ENCODE assay signal across 11 mouse cellular contexts in genomic region chr10:79805636-79806035, GRCm38 (mm10). TPM values are rescaled to one million over a fixed set of nuclear protein-coding genes. Genes with fewer than 3 reads are reported as not detected.
DNase-seq lines count a peak whose midpoint lies in the region; ATAC-seq and TF ChIP-seq lines count a peak whose summit lies in the region.
"Had no signal": no experiment of that assay in that cellular context is flagged by ENCODE, and none has a peak within 500 bp of the region (broad histone marks: within the 10 kb centered on the region; RNA-seq: fewer than 3 reads in every experiment).

No protein-coding gene starts in this region.

- no peak overlapping the region for H3K4me3 ChIP-seq in lung, adult 2 months (replicated peaks; ENCODE audit: extremely low read depth, low read depth, low read length)
- H3K4me3 ChIP-seq in limb, embryonic 12.5 days (replicated peaks) = no peak overlapping the region
- H3K4me3 ChIP-seq in intestine, embryonic 15.5 days (replicated peaks) = no peak overlapping the region
- H3K4me3 ChIP-seq: neural tube, embryonic 12.5 days had no signal

- ATAC-seq in limb, embryonic 12.5 days (ENCODE audit: insufficient number of reproducible peaks, insufficient read depth, low FRiP score, low TSS enrichment, low read depth) = no peak
- no peak for ATAC-seq in intestine, embryonic 15.5 days
- ATAC-seq: intestine, postnatal 0 days had no signal

- peaks cover 38% of the 10 kb centered on the region for H3K36me3 ChIP-seq in limb, embryonic 12.5 days
- H3K36me3 ChIP-seq in intestine, embryonic 15.5 days = 0 out of 2 replicates have a peak, but pooled peaks cover 4% of the 10 kb centered on the region

- H3K9ac ChIP-seq in limb, embryonic 12.5 days (replicated peaks) = no peak overlapping the region
- no peak overlapping the region for H3K9ac ChIP-seq in intestine, embryonic 15.5 days
- H3K9ac ChIP-seq: liver, embryonic 14.5 days; neural tube, embryonic 12.5 days had no signal

- no peak for TF ChIP-seq CTCF in lung, adult 2 months (IDR thresholded peaks at IDR 0.05; ENCODE audit: insufficient read depth, low read length)

- no peaks in the 10 kb centered on the region for H3K9me3 ChIP-seq in limb, embryonic 12.5 days
- no peaks in the 10 kb centered on the region for H3K9me3 ChIP-seq in intestine, embryonic 15.5 days
- H3K9me3 ChIP-seq: neural tube, embryonic 12.5 days had no signal

- peak; percentile 39 for DNase-seq in lung, postnatal 10 days
- DNase-seq in lung, adult 2 months = no peak
- peak; percentile 78 to 92 for DNase-seq in heart, adult 18-20 months
- DNase-seq in heart, postnatal 4 days = peak; percentile 76
- DNase-seq in left cerebral cortex, adult 11 months (ENCODE audit: low spot score) = no peak
- no peak for DNase-seq in spleen, adult 18-20 months

- 0 out of 2 replicates have a peak overlapping the region, but pooled peaks have one; percentile 23 for H3K27ac ChIP-seq in limb, embryonic 12.5 days
- no peak overlapping the region for H3K27ac ChIP-seq in intestine, embryonic 15.5 days
- H3K27ac ChIP-seq: liver, embryonic 14.5 days; neural tube, embryonic 12.5 days had no signal

- no peak overlapping the region for H3K4me2 ChIP-seq in limb, embryonic 12.5 days
- H3K4me2 ChIP-seq in intestine, embryonic 15.5 days (replicated peaks) = no peak overlapping the region
- H3K4me2 ChIP-seq: neural tube, embryonic 12.5 days had no signal

- WGBS in lung, adult 2 months = 48% methylated on average over 11 of the region's 11 CpGs
- WGBS in limb, embryonic 12.5 days = 65% methylated on average over 11 of the region's 11 CpGs
- WGBS in intestine, embryonic 15.5 days = 51% methylated on average over 11 of the region's 11 CpGs

- H3K4me1 ChIP-seq in lung, adult 2 months (ENCODE audit: control insufficient read depth, insufficient read depth, low read length) = peaks cover 11% of the 10 kb centered on the region
- peaks cover 46% of the 10 kb centered on the region for H3K4me1 ChIP-seq in limb, embryonic 12.5 days (replicated peaks)
- peaks cover 46% of the 10 kb centered on the region for H3K4me1 ChIP-seq in intestine, embryonic 15.5 days (replicated peaks)

- TF ChIP-seq POLR2A in lung, adult 2 months (IDR thresholded peaks at IDR 0.05; ENCODE audit: borderline replicate concordance, extremely low read depth, low read depth, low read length) = no peak

- H3K27me3 ChIP-seq in limb, embryonic 12.5 days = no peaks in the 10 kb centered on the region
- H3K27me3 ChIP-seq in intestine, embryonic 15.5 days (replicated peaks) = no peaks in the 10 kb centered on the region
- H3K27me3 ChIP-seq: neural tube, embryonic 12.5 days had no signal

RNA-seq across cellular contexts. Expression of gene Palm, which starts 12.3 kb away (rescaled TPM):
- polyA plus RNA-seq in lung, adult 2 months (2012; rRNA removed) = 34.2 and 38.5 TPM in 2 replicates
- 10 to 100 TPM; 44.3 to 45.7 TPM for total RNA-seq in heart, adult 18-20 months (2021)
- total RNA-seq in heart, postnatal 4 days (2021) = 10 to 100 TPM; 78.5 to 88.6 TPM
- polyA plus RNA-seq in limb, embryonic 12.5 days (2016; fragmentation: Nextera tagmentation; extraction: Ambion mirVana) = 121 TPM in 2 replicates
- 48.1 and 48.5 TPM in 2 replicates for polyA plus RNA-seq in intestine, embryonic 15.5 days (2015; fragmentation: Nextera tagmentation; extraction: Ambion mirVana)

RNA-seq across cellular contexts. Expression of gene Prss57, which starts 14.9 kb away (rescaled TPM):
- 0.20 TPM in 1 of 2 replicates, not detected in the other for polyA plus RNA-seq in lung, adult 2 months (2012; rRNA removed)
- total RNA-seq in heart, adult 18-20 months (2021) = not detected
- total RNA-seq in heart, postnatal 4 days (2021) = not detected
- not detected in 2 replicates for polyA plus RNA-seq in limb, embryonic 12.5 days (2016; fragmentation: Nextera tagmentation; extraction: Ambion mirVana)
- polyA plus RNA-seq in intestine, embryonic 15.5 days (2015; fragmentation: Nextera tagmentation; extraction: Ambion mirVana) = 0.09 TPM in 1 of 2 replicates, not detected in the other

RNA-seq across cellular contexts. Expression of gene Misp, which starts 15.2 kb away (rescaled TPM):
- polyA plus RNA-seq in lung, adult 2 months (2012; rRNA removed) = 4.0 and 4.8 TPM in 2 replicates
- total RNA-seq in heart, adult 18-20 months (2021) = under 1 TPM; 0.42 to 0.67 TPM
- under 1 TPM; 0.14 to 0.45 TPM for total RNA-seq in heart, postnatal 4 days (2021)
- polyA plus RNA-seq in limb, embryonic 12.5 days (2016; fragmentation: Nextera tagmentation; extraction: Ambion mirVana) = 0.28 and 0.67 TPM in 2 replicates
- 141 and 154 TPM in 2 replicates for polyA plus RNA-seq in intestine, embryonic 15.5 days (2015; fragmentation: Nextera tagmentation; extraction: Ambion mirVana)

RNA-seq across cellular contexts. Expression of gene Fstl3, which starts 28.6 kb away (rescaled TPM):
- 65.8 and 72.7 TPM in 2 replicates for polyA plus RNA-seq in lung, adult 2 months (2012; rRNA removed)
- total RNA-seq in heart, adult 18-20 months (2021) = 1 to 10 TPM; 3.5 to 4.5 TPM
- 10 to 100 TPM; 10.3 TPM for total RNA-seq in heart, postnatal 4 days (2021)
- polyA plus RNA-seq in limb, embryonic 12.5 days (2016; fragmentation: Nextera tagmentation; extraction: Ambion mirVana) = 3.0 and 4.0 TPM in 2 replicates
- polyA plus RNA-seq in intestine, embryonic 15.5 days (2015; fragmentation: Nextera tagmentation; extraction: Ambion mirVana) = 14.0 and 16.1 TPM in 2 replicates

RNA-seq across cellular contexts. Expression of gene Rnf126, which starts 38.9 kb away (rescaled TPM):
- polyA plus RNA-seq in lung, adult 2 months (2012; rRNA removed) = 103 and 134 TPM in 2 replicates
- 10 to 100 TPM; 22.0 to 23.1 TPM for total RNA-seq in heart, adult 18-20 months (2021)
- total RNA-seq in heart, postnatal 4 days (2021) = 10 to 100 TPM; 40.3 to 45.9 TPM
- polyA plus RNA-seq in limb, embryonic 12.5 days (2016; fragmentation: Nextera tagmentation; extraction: Ambion mirVana) = 108 and 113 TPM in 2 replicates
- 89.8 and 91.6 TPM in 2 replicates for polyA plus RNA-seq in intestine, embryonic 15.5 days (2015; fragmentation: Nextera tagmentation; extraction: Ambion mirVana)

Comparison
In these comparisons a context has a peak if more than half of its experiments do, and no peak if none do; other contexts are left out.
1. DNase-seq: peak in lung, postnatal 10 days (single experiment), heart, adult 18-20 months (2 of 2) and heart, postnatal 4 days (single experiment); none in lung, adult 2 months (single experiment), left cerebral cortex, adult 11 months (single experiment) and spleen, adult 18-20 months (0 of 2).
2. RNA of gene Misp, which starts 15.2 kb away (polyA plus RNA-seq): 141 to 154 TPM in intestine, embryonic 15.5 days; 4.0 to 4.8 TPM in lung, adult 2 months and 0.28 to 0.67 TPM in limb, embryonic 12.5 days; every median in the first group is over 10 times any median in the second.